Mouse (Mus musculus): Measurements from ENCODE around the gene Supt6. TPM values are rescaled to one million over a fixed set of nuclear protein-coding genes. Genes with fewer than 3 reads are reported as not detected.
A peak's percentile ranks its signal among the peaks of the same experiment; 100 is the strongest.

Gene Supt6
- polyA plus RNA-seq, 1 experiment = 20.1 TPM

GRCm38 (mm10) chr11:78247727-78248140, 1.9 kb upstream of the Supt6 start:
- Histone ChIP-seq H3K4me3 (ENCODE audit: insufficient read depth, low read depth, low read length) (no peak overlapping the region), H3K4me1 (ENCODE audit: control insufficient read depth, insufficient read depth, insufficient read length, low read length) (0 out of 2 replicates have a peak, but pooled peaks cover 3% of the 10 kb centered on the region), H3K27ac (replicated peaks; ENCODE audit: low read depth, low read length) (no peak overlapping the region)

GRCm38 (mm10) chr11:78247012-78247348, 1.2 kb upstream of the Supt6 start:
- H3K4me1 ChIP-seq (ENCODE audit: control insufficient read depth, insufficient read depth, insufficient read length, low read length) = 0 out of 2 replicates have a peak, but pooled peaks cover 3% of the 10 kb centered on the region
- no peak overlapping the region for H3K27ac ChIP-seq (replicated peaks; ENCODE audit: low read depth, low read length)
- H3K4me3 ChIP-seq (ENCODE audit: insufficient read depth, low read depth, low read length) = no peak overlapping the region

GRCm38 (mm10) chr11:78246318-78247011, 678 bp upstream of the Supt6 start:
- no peak overlapping the region for H3K27ac ChIP-seq (replicated peaks; ENCODE audit: low read depth, low read length)
- 0 out of 2 replicates have a peak, but pooled peaks cover 3% of the 10 kb centered on the region for H3K4me1 ChIP-seq (ENCODE audit: control insufficient read depth, insufficient read depth, insufficient read length, low read length)
- peak overlapping the region; percentile 83 for H3K4me3 ChIP-seq (ENCODE audit: insufficient read depth, low read depth, low read length)

- Histone ChIP-seq H3K4me1 (ENCODE audit: control insufficient read depth, insufficient read depth, insufficient read length, low read length) (0 out of 2 replicates have a peak, but pooled peaks cover 3% of the 10 kb centered on the region), H3K27ac (replicated peaks; ENCODE audit: low read depth, low read length) (peak overlapping the region; percentile 82), H3K4me3 (ENCODE audit: insufficient read depth, low read depth, low read length) (peak overlapping the region; percentile 83)
Measured at GRCm38 (mm10) chr11:78245261-78245626, 543 bp downstream of the Supt6 start.

- H3K27ac ChIP-seq (replicated peaks; ENCODE audit: low read depth, low read length) = no peak overlapping the region
- H3K4me1 ChIP-seq (ENCODE audit: control insufficient read depth, insufficient read depth, insufficient read length, low read length) = no peaks in the 10 kb centered on the region
- no peak overlapping the region for H3K4me3 ChIP-seq (ENCODE audit: insufficient read depth, low read depth, low read length)
Measured at GRCm38 (mm10) chr11:78240193-78240857, 5.5 kb downstream of the Supt6 start.

GRCm38 (mm10) chr11:78231518-78231917, 14.3 kb downstream of the Supt6 start:
- Histone ChIP-seq H3K4me3 (ENCODE audit: insufficient read depth, low read depth, low read length) (no peak overlapping the region), H3K4me1 (ENCODE audit: control insufficient read depth, insufficient read depth, insufficient read length, low read length) (no peaks in the 10 kb centered on the region), H3K27ac (replicated peaks; ENCODE audit: low read depth, low read length) (no peak overlapping the region)

- Histone ChIP-seq H3K27ac (replicated peaks; ENCODE audit: low read depth, low read length) (no peak overlapping the region), H3K4me1 (ENCODE audit: control insufficient read depth, insufficient read depth, insufficient read length, low read length) (no peaks in the 10 kb centered on the region)
Measured at GRCm38 (mm10) chr11:78223586-78223985, 22.2 kb downstream of the Supt6 start.

GRCm38 (mm10) chr11:78215709-78216317, 30.0 kb downstream of the Supt6 start:
- H3K4me3 ChIP-seq (ENCODE audit: insufficient read depth, low read depth, low read length) = no peak overlapping the region
- H3K4me1 ChIP-seq (ENCODE audit: control insufficient read depth, insufficient read depth, insufficient read length, low read length) = no peaks in the 10 kb centered on the region
- H3K27ac ChIP-seq (replicated peaks; ENCODE audit: low read depth, low read length) = no peak overlapping the region

More at GRCm38 (mm10) chr11:78223586-78223985, 22.2 kb downstream of the Supt6 start:
- H3K4me3 ChIP-seq (ENCODE audit: insufficient read depth, low read depth, low read length) = no peak overlapping the region

GRCm38 (mm10) chr11:78213086-78213817, 32.5 kb downstream of the Supt6 start:
- H3K27ac ChIP-seq (replicated peaks; ENCODE audit: low read depth, low read length) = no peak overlapping the region
- no peaks in the 10 kb centered on the region for H3K4me1 ChIP-seq (ENCODE audit: control insufficient read depth, insufficient read depth, insufficient read length, low read length)
- H3K4me3 ChIP-seq (ENCODE audit: insufficient read depth, low read depth, low read length) = no peak overlapping the region

- H3K27ac ChIP-seq (replicated peaks; ENCODE audit: low read depth, low read length) = no peak overlapping the region
- H3K4me3 ChIP-seq (ENCODE audit: insufficient read depth, low read depth, low read length) = no peak overlapping the region
- no peaks in the 10 kb centered on the region for H3K4me1 ChIP-seq (ENCODE audit: control insufficient read depth, insufficient read depth, insufficient read length, low read length)
Measured at GRCm38 (mm10) chr11:78211513-78211912, 34.3 kb downstream of the Supt6 start.

- no peaks in the 10 kb centered on the region for H3K4me1 ChIP-seq (ENCODE audit: control insufficient read depth, insufficient read depth, insufficient read length, low read length)
- H3K27ac ChIP-seq (replicated peaks; ENCODE audit: low read depth, low read length) = peak overlapping the region; percentile 25; the same call in 1 of the 2 replicates
- H3K4me3 ChIP-seq (ENCODE audit: insufficient read depth, low read depth, low read length) = no peak overlapping the region
Measured at GRCm38 (mm10) chr11:78210615-78211014, 35.2 kb downstream of the Supt6 start.

GRCm38 (mm10) chr11:78209886-78210285, 35.9 kb downstream of the Supt6 start:
- H3K4me3 ChIP-seq (ENCODE audit: insufficient read depth, low read depth, low read length) = no peak overlapping the region
- H3K27ac ChIP-seq (replicated peaks; ENCODE audit: low read depth, low read length) = no peak overlapping the region
- no peaks in the 10 kb centered on the region for H3K4me1 ChIP-seq (ENCODE audit: control insufficient read depth, insufficient read depth, insufficient read length, low read length)

- peaks cover 10% of the 10 kb centered on the region for H3K4me1 ChIP-seq (ENCODE audit: control insufficient read depth, insufficient read depth, insufficient read length, low read length)
- no peak overlapping the region for H3K4me3 ChIP-seq (ENCODE audit: insufficient read depth, low read depth, low read length)
- H3K27ac ChIP-seq (replicated peaks; ENCODE audit: low read depth, low read length) = no peak overlapping the region
Measured at GRCm38 (mm10) chr11:78207190-78207589, 38.6 kb downstream of the Supt6 start.

GRCm38 (mm10) chr11:78205361-78206206, 40.2 kb downstream of the Supt6 start:
- peaks cover 10% of the 10 kb centered on the region for H3K4me1 ChIP-seq (ENCODE audit: control insufficient read depth, insufficient read depth, insufficient read length, low read length)
- no peak overlapping the region for H3K4me3 ChIP-seq (ENCODE audit: insufficient read depth, low read depth, low read length)

More at GRCm38 (mm10) chr11:78205361-78206206, 40.2 kb downstream of the Supt6 start:
- H3K27ac ChIP-seq (replicated peaks; ENCODE audit: low read depth, low read length) = no peak overlapping the region
